Mouse (Mus musculus) heart, embryonic 11.5 days (tissue): Measurements from ENCODE around the gene Mlkl. TPM values are rescaled to one million over a fixed set of nuclear protein-coding genes. Genes with fewer than 3 reads are reported as not detected.
"Not testable (repeated sequence)": the region's sequence is repeated elsewhere in the genome, so short reads cannot be mapped to it uniquely, and the experiment has no call there.

Source experiments
- ATAC-seq: fragments of 200-750 bp; cut with Nextera tagmentation; replicated peaks from 2 replicates; pipeline ENCODE4 v1.8.0; 2017; ENCODE audit warnings: moderate library complexity; ENCODE audit not compliant: insufficient number of reproducible peaks, low FRiP score, low TSS enrichment
- H3K27ac ChIP-seq: fragments of 300-500 bp; sonication (generic); 2 replicates; pipeline ENCODE4 v1.5.1; 2014; ENCODE audit warnings: mild to moderate bottlenecking, low read depth, low read length
- H3K27me3 ChIP-seq: fragments of 300-500 bp; sonication (generic); 2 replicates; pipeline ENCODE4 v1.6.1; 2014; ENCODE audit warnings: mild to moderate bottlenecking, low read length, mixed read lengths; ENCODE audit not compliant: control insufficient read depth, insufficient read depth
- H3K36me3 ChIP-seq: fragments of 300-500 bp; sonication (generic); 2 replicates; pipeline ENCODE4 v1.6.1; 2014; ENCODE audit warnings: mild to moderate bottlenecking, low read length, moderate library complexity, mixed read lengths; ENCODE audit not compliant: control insufficient read depth, insufficient read depth
- H3K4me1 ChIP-seq: fragments of 300-500 bp; sonication (generic); 2 replicates; pipeline ENCODE4 v1.6.1; 2014; ENCODE audit warnings: low read length; ENCODE audit not compliant: control insufficient read depth, insufficient read depth
- H3K4me2 ChIP-seq: fragments of 300-500 bp; sonication (generic); 2 replicates; pipeline ENCODE4 v1.6.1; 2014; ENCODE audit warnings: mild to moderate bottlenecking, moderate library complexity
- H3K4me3 ChIP-seq: fragments of 300-500 bp; sonication (generic); 2 replicates; pipeline ENCODE4 v1.5.1; 2014; ENCODE audit warnings: low read depth, low read length
- H3K9ac ChIP-seq: fragments of 300-500 bp; sonication (generic); 2 replicates; pipeline ENCODE4 v1.6.1; 2014; ENCODE audit warnings: mild to moderate bottlenecking, low read depth, low read length, moderate library complexity
- H3K9me3 ChIP-seq: fragments of 300-500 bp; sonication (generic); replicated peaks from 2 replicates; pipeline ENCODE4 v1.6.1; 2016; ENCODE audit warnings: low read length; ENCODE audit not compliant: control insufficient read depth
- WGBS: fragments of 180-500 bp; shearing (Covaris S2); extraction: QIAGEN DNeasy Blood & Tissue Kit; methylation state at CpG from one replicate; pipeline ENCODE4 v1.1.7; 2014; ENCODE audit not compliant: insufficient replicate concordance; 5-methylcytosine and 5-hydroxymethylcytosine counted together
- polyA plus RNA-seq: library from polyadenylated mRNA; unstranded; fragments of >200 nt; fragmentation: Nextera tagmentation; extraction: Ambion mirVana; gene quantifications from 2 replicates; pipeline ENCODE4 v1.2.1, GENCODE M21; 2014

Mlkl gene
- polyA plus RNA-seq, 1 experiment from 2014 or later, result 1.7 TPM

DNA sequence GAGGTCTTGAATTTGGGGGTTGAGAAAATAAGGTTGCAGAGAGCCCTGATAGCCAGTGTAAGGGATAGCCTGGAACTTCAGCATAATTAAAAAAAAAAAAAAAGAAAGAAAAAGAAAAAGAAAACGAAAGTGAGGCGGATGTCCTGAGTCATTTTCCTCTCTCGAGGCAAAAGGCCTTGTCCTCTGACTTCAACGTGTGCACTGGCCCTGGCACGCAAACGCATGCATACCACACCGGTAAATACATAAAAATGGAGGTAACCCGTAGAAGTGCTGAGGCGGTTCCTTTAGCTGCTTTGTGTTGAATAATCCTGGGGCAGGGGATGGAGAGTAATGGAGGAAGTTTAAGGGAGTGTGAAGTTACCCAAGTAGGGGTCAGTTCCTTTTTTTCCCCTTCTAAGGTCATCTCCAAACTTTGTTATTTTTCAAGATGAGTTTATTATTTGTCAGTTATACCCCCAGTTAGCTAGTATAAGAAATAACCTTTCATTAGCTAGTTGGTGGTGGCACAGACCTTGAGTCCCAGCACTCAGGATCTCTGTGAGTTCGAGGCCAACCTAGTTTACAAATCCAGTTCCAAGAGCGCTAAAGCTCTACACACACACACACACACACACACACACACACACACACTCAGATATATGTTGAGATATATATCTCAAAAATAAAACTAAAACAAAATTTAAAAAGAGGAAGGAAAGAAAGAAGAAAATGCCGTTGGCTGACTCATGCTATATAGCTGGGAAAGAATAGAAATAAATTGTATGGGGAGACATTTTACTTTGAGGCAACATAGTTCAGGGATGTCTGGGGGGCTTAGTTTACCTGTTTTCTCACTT lies 612 bp upstream of the Mlkl start:
- 40% methylated on average over 12 of the region's 12 CpGs for WGBS
- Histone ChIP-seq H3K4me3 (peak overlapping the region; percentile 55), H3K4me1 (no peaks in the 10 kb centered on the region), H3K27me3 (peaks cover 4% of the 10 kb centered on the region; the same call in 1 of the 2 replicates), H3K9ac (no peak overlapping the region), H3K9me3 (no peaks in the 10 kb centered on the region), H3K4me2 (peak overlapping the region; percentile 89), H3K27ac (no peak overlapping the region), H3K36me3 (no peaks in the 10 kb centered on the region)
- no peak for ATAC-seq

GRCm38 (mm10) chr8:111337311-111337889 lies 577 bp downstream of the Mlkl start:
- peak overlapping the region; percentile 55 for H3K4me3 ChIP-seq
- H3K36me3 ChIP-seq, result no peaks in the 10 kb centered on the region
- peak overlapping the region; percentile 89 for H3K4me2 ChIP-seq
- H3K27ac ChIP-seq, result no peak overlapping the region
- no peak overlapping the region; the same call in 1 of the 2 replicates for H3K9ac ChIP-seq
- ATAC-seq, result no peak
- H3K27me3 ChIP-seq, result peaks cover 4% of the 10 kb centered on the region; the same call in 1 of the 2 replicates
- no peaks in the 10 kb centered on the region for H3K4me1 ChIP-seq
- 24% methylated on average over 17 of the region's 17 CpGs for WGBS
- no peaks in the 10 kb centered on the region for H3K9me3 ChIP-seq

GRCm38 (mm10) chr8:111336692-111337091 lies 1.3 kb downstream of the Mlkl start:
- H3K4me2 ChIP-seq, result no peak overlapping the region
- H3K9ac ChIP-seq, result no peak overlapping the region
- no peak overlapping the region for H3K4me3 ChIP-seq
- H3K4me1 ChIP-seq, result no peaks in the 10 kb centered on the region
- no peak for ATAC-seq
- H3K27me3 ChIP-seq, result peaks cover 4% of the 10 kb centered on the region; the same call in 1 of the 2 replicates
- H3K36me3 ChIP-seq, result no peaks in the 10 kb centered on the region
- no peaks in the 10 kb centered on the region for H3K9me3 ChIP-seq
- 72% methylated on average over 4 of the region's 4 CpGs for WGBS
- H3K27ac ChIP-seq, result no peak overlapping the region

DNA sequence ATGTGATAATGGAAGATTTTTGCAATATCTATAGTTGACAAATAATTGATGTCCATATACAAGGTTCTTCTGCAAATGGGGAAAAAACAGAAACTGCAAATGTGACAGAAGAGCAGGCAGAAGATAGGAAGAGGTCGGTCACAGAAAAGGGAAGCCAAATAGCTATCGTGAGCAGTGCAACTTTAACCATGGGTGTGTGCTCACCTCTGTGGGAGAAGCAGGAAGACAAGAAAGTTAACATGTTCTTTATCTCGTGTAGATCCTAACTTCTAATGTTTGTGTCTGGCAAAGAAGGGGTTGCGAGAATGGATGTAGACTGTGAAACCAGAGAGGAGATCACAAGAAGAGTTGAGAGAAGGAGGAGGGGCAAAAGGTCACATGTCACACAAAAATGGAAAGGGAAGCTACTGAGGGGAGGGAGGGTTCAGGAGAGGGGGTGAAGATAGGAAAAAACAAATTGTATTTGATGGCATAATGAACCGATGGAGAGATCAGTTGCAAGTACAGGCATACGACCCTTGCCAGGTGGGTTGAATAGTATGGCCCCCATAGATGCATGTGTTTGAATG lies 12.7 kb downstream of the Mlkl start:
- ATAC-seq, result no peak
- H3K9ac ChIP-seq, result no peak overlapping the region
- H3K4me1 ChIP-seq, result no peaks in the 10 kb centered on the region
- no peak overlapping the region for H3K4me3 ChIP-seq
- H3K27ac ChIP-seq, result no peak overlapping the region
- 78% methylated on average over 6 of the region's 6 CpGs for WGBS
- no peaks in the 10 kb centered on the region for H3K36me3 ChIP-seq
- H3K4me2 ChIP-seq, result no peak overlapping the region
- H3K9me3 ChIP-seq, result no peaks in the 10 kb centered on the region
- no peaks in the 10 kb centered on the region for H3K27me3 ChIP-seq

DNA sequence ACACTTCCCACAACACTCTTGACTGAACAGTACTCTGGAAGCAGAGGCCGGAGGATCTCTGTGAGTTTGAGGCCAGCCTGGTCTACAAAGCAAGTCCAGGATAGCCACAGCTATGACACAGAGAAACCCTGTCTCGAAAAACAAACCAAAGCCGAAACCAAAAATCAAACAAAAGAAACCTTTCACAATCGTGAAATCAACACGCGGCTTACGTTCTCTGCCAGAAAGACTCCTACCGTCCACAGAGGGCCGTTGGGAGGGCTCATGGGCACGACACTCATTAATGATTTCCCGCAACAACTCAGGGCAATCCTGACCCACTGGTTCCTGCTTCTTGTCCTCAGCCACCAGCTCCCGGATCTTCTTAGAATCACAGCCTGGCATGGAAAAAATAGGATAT lies 23.2 kb downstream of the Mlkl start:
- peaks cover 3% of the 10 kb centered on the region; the same call in 1 of the 2 replicates for H3K27me3 ChIP-seq
- H3K9me3 ChIP-seq, result no peaks in the 10 kb centered on the region
- H3K4me3 ChIP-seq, result no peak overlapping the region
- H3K9ac ChIP-seq, result no peak overlapping the region
- no peak overlapping the region for H3K27ac ChIP-seq
- H3K36me3 ChIP-seq, result no peaks in the 10 kb centered on the region
- ATAC-seq, result no peak
- 85% methylated on average over 12 of the region's 12 CpGs for WGBS
- H3K4me2 ChIP-seq, result no peak overlapping the region
- no peaks in the 10 kb centered on the region for H3K4me1 ChIP-seq

GRCm38 (mm10) chr8:111313961-111314360 lies 24.0 kb downstream of the Mlkl start:
- WGBS, result 93% methylated on average over 6 of the region's 6 CpGs
- H3K4me3 ChIP-seq, H3K36me3 ChIP-seq, H3K9me3 ChIP-seq, H3K27ac ChIP-seq, H3K9ac ChIP-seq, H3K4me1 ChIP-seq, ATAC-seq, H3K27me3 ChIP-seq, H3K4me2 ChIP-seq: not testable (repeated sequence)

DNA sequence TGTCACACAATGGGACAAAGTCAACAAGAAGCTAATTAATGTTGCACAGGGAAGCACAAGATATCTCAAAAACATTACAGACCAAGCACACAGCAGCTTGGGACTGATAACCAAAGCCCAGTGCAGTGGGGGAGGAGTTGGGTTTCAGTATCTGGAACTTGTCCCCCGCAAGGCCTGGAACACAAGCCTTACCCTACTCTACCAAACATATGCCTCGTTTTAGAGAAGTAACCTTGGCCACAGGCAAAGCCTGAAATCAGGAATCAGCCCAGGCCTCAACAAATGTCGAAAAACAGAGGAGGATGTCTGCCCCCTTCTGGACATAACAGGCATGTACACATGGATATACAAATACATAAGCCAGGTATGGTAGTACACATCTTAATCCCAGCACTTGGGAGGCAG lies 25.2 kb downstream of the Mlkl start:
- ATAC-seq, result no peak; the same call in 1 of the 2 replicates
- H3K9ac ChIP-seq, result no peak overlapping the region
- H3K4me1 ChIP-seq, result no peaks in the 10 kb centered on the region
- H3K4me2 ChIP-seq, result no peak overlapping the region
- WGBS, result 65% methylated on average over 3 of the region's 3 CpGs
- no peaks in the 10 kb centered on the region for H3K36me3 ChIP-seq
- H3K27ac ChIP-seq, result no peak overlapping the region
- no peak overlapping the region for H3K4me3 ChIP-seq
- H3K9me3 ChIP-seq, result no peaks in the 10 kb centered on the region
- no peaks in the 10 kb centered on the region for H3K27me3 ChIP-seq

DNA sequence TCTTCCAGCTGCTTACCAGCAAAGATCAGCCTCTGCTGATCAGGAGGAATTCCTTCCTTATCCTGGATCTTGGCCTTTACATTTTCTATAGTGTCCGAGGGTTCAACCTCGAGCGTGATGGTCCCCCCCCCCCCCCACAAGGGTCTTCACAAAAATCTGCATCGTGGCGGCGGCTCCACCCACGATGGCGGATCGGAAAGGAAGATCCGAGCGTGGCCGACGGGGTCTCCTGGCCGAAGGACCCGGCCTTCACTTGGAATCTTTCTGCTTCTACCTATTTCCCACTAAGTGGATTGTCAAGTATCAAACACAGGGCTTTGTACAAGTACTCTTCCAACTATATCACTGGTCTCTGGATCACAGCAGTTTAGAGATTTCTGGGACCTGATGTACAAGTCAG lies 28.0 kb downstream of the Mlkl start:
- H3K9me3 ChIP-seq, H3K36me3 ChIP-seq, H3K4me1 ChIP-seq, H3K27me3 ChIP-seq, H3K9ac ChIP-seq, ATAC-seq, H3K4me3 ChIP-seq, H3K27ac ChIP-seq, H3K4me2 ChIP-seq: not testable (repeated sequence)
- 75% methylated on average over 15 of the region's 15 CpGs for WGBS
